Mouse (Mus musculus) embryonic facial prominence, embryonic 14.5 days (tissue): Measurements from ENCODE around the gene Btbd35f15. TPM values are rescaled to one million over a fixed set of nuclear protein-coding genes. Genes with fewer than 3 reads are reported as not detected.
"Not testable (repeated sequence)": the region's sequence is repeated elsewhere in the genome, so short reads cannot be mapped to it uniquely, and the experiment has no call there.

ENCODE experiments used
- ATAC-seq: fragments of 200-750 bp; cut with Nextera tagmentation; 2 replicates; pipeline ENCODE4 v1.8.0; 2017; ENCODE audit warnings: low read depth, moderate number of reproducible peaks, moderate TSS enrichment
- DNase-seq: peaks from one replicate; pipeline ENCODE4 v3.0.0-alpha.2; 2015; ENCODE audit warnings: low spot score
- H3K27ac ChIP-seq: fragments of 300-500 bp; sonication (generic); replicated peaks from 2 replicates; pipeline ENCODE4 v1.5.1; 2014; ENCODE audit warnings: low read depth, mild to moderate bottlenecking, low read length, moderate library complexity
- H3K27me3 ChIP-seq: fragments of 300-500 bp; sonication (generic); replicated peaks from 2 replicates; pipeline ENCODE4 v1.6.1; 2014; ENCODE audit warnings: low read length; ENCODE audit not compliant: control insufficient read depth, insufficient read depth
- H3K36me3 ChIP-seq: fragments of 300-500 bp; sonication (generic); 2 replicates; pipeline ENCODE4 v1.6.1; 2014; ENCODE audit warnings: low read length, mixed read lengths; ENCODE audit not compliant: control insufficient read depth, insufficient read depth
- H3K4me1 ChIP-seq: fragments of 300-500 bp; sonication (generic); 2 replicates; pipeline ENCODE4 v1.6.1; 2014; ENCODE audit warnings: antibody characterized with exemption, low read length; ENCODE audit not compliant: control insufficient read depth, insufficient read depth
- H3K4me2 ChIP-seq: fragments of 300-500 bp; sonication (generic); 2 replicates; pipeline ENCODE4 v1.6.1; 2014; ENCODE audit warnings: low read depth, mild to moderate bottlenecking, low read length, moderate library complexity, mixed read lengths
- H3K4me3 ChIP-seq: fragments of 300-500 bp; sonication (generic); 2 replicates; pipeline ENCODE4 v1.5.1; 2014; ENCODE audit warnings: low read depth, mild to moderate bottlenecking, low read length
- H3K9ac ChIP-seq: fragments of 300-500 bp; sonication (generic); 2 replicates; pipeline ENCODE4 v1.6.1; 2014; ENCODE audit warnings: low read depth, mild to moderate bottlenecking, low read length, moderate library complexity, mixed read lengths
- H3K9me3 ChIP-seq: fragments of 300-500 bp; sonication (generic); 2 replicates; pipeline ENCODE4 v1.6.1; 2016; ENCODE audit warnings: low read length; ENCODE audit not compliant: control insufficient read depth
- WGBS: fragments of 180-500 bp; shearing (Covaris S2); extraction: QIAGEN DNeasy Blood & Tissue Kit; methylation state at CpG from one replicate; pipeline ENCODE4 v1.1.7; 2014; 5-methylcytosine and 5-hydroxymethylcytosine counted together
- polyA plus RNA-seq: library from polyadenylated mRNA; unstranded; fragments of >200 nt; fragmentation: Nextera tagmentation; extraction: Ambion mirVana; gene quantifications from 2 replicates; pipeline ENCODE4 v1.2.1, GENCODE M21; 2014

Btbd35f15 gene
- not detected in 2 replicates for polyA plus RNA-seq

- not testable (repeated sequence) for H3K4me3 ChIP-seq, ATAC-seq, H3K9me3 ChIP-seq, H3K4me2 ChIP-seq, H3K36me3 ChIP-seq, H3K27ac ChIP-seq, H3K4me1 ChIP-seq, H3K9ac ChIP-seq, H3K27me3 ChIP-seq, DNase-seq
- WGBS: no CpG with 5 or more reads among the region's 3 CpGs
Observed at GRCm38 (mm10) chrX:33577214-33577613, at the start of gene Btbd35f15. Btbd35f15 (minus strand) TSS chrX:33577314.

Other genes starting within 250 kb of the Btbd35f15 start
- gene Btbd35f13, start 79.9 kb upstream of the Btbd35f15 start, polyA plus RNA-seq: not detected in 2 replicates
- gene Btbd35f14, start 125.0 kb upstream of the Btbd35f15 start, polyA plus RNA-seq: not detected in 2 replicates